Mouse (Mus musculus) Patski (cell line): Measurements from ENCODE around the gene Prune1. TPM values are rescaled to one million over a fixed set of nuclear protein-coding genes. Genes with fewer than 3 reads are reported as not detected.

ENCODE experiments used
- ATAC-seq: fragments of 100-300 bp; one replicate; pipeline ENCODE4 v1.8.0; 2021
- CTCF ChIA-PET: fragments of 350-600 bp; sonication (Branson Sonifier 250); formaldehyde crosslinking; loops from one replicate; lab custom pipeline; 2022; ENCODE audit warnings: inconsistent platforms; lab: Charles Lee
- POLR2A ChIA-PET: fragments of 350-600 bp; sonication (Branson Sonifier 250); formaldehyde crosslinking; loops from one replicate; lab custom pipeline; 2022; ENCODE audit warnings: antibody characterized with exemption, inconsistent platforms; lab: Charles Lee
- DNase-seq: peaks from one replicate; pipeline ENCODE4 v3.0.0-alpha.2; 2011; ENCODE audit warnings: low read depth, low spot score
- H3K27me3 ChIP-seq: fragments of 371-371 bp; one replicate; pipeline ENCODE4 v1.5.1; 2021
- CTCF ChIP-seq: fragments of 100-300 bp; IDR thresholded peaks from one replicate; pipeline ENCODE4 v1.5.1; 2021
- in situ Hi-C: fragments of 300-500 bp; cut with MboI; formaldehyde crosslinking; loops from 3 replicates; pipeline ENCODE4 v1.11.1; 2018; ENCODE audit warnings: low pct_unique_long_range_greater_than_20kb, mixed read lengths
- polyA plus RNA-seq: library from polyadenylated mRNA; unstranded; gene quantifications from one replicate; pipeline ENCODE4 v1.2.3, GENCODE M21; 2021

Gene Prune1
- polyA plus RNA-seq, 1 experiment from 2014 or later = 42.2 TPM

GRCm38 (mm10) chr3:95270766-95271364 lies 11.0 kb downstream of the Prune1 start:
- no peaks in the 10 kb centered on the region for H3K27me3 ChIP-seq
- in situ Hi-C loops = no loop called here
- ChIA-PET POLR2A (no interaction called here), CTCF (interaction anchor here (1.3 to 2.0 kb wide), 3 partner anchors 14 to 53 kb away, joined by 3 to 4 read pairs (median 3); partner anchors contain the start of genes Bnipl and Gabpb2)
- DNase-seq = no peak
- TF ChIP-seq CTCF = no peak
- no peak for ATAC-seq

- no peak for DNase-seq
- ChIA-PET CTCF (interaction anchor here (1.3 to 1.4 kb wide), 2 partner anchors 8 to 52 kb away, joined by 3 read pairs; partner anchors contain the start of gene Gabpb2), POLR2A (no interaction called here)
- in situ Hi-C loops = loop anchor here (5.0 kb wide), 1 partner anchor 127 kb away; the partner anchor contains the start of gene Tnfaip8l2
- no peaks in the 10 kb centered on the region for H3K27me3 ChIP-seq
- ATAC-seq = no peak
- no peak for TF ChIP-seq CTCF
Observed at GRCm38 (mm10) chr3:95269789-95270188, 12.1 kb downstream of the Prune1 start.

GRCm38 (mm10) chr3:95267855-95268254 lies 14.0 kb downstream of the Prune1 start:
- CTCF ChIA-PET = interaction anchor here (1.4 kb wide), 1 partner anchor 29 kb away, joined by 3 read pairs; no protein-coding TSS in a partner anchor
- POLR2A ChIA-PET = no interaction called here
- TF ChIP-seq CTCF = no peak
- H3K27me3 ChIP-seq = no peaks in the 10 kb centered on the region
- ATAC-seq = no peak
- in situ Hi-C loops = loop anchor here (5.0 kb wide), 1 partner anchor 126 kb away; the partner anchor contains the start of gene Tnfaip8l2
- peak; percentile 61 for DNase-seq

- DNase-seq (no peak), ATAC-seq (no peak)
- no peak for TF ChIP-seq CTCF
- ChIA-PET CTCF (interaction anchor here (1.0 to 2.0 kb wide), 4 partner anchors 10 to 53 kb away, joined by 3 to 10 read pairs (median 5); no protein-coding TSS in a partner anchor), POLR2A (interaction anchor here (0.6 to 1.6 kb wide), 4 partner anchors 9 to 38 kb away, joined by 3 to 7 read pairs (median 4); partner anchors contain the start of gene Mindy1)
- in situ Hi-C loops = loop anchor here (5.0 kb wide), 1 partner anchor 124 kb away; the partner anchor contains the start of gene Tnfaip8l2
- no peaks in the 10 kb centered on the region for H3K27me3 ChIP-seq
Observed at GRCm38 (mm10) chr3:95266052-95266451, 15.8 kb downstream of the Prune1 start.

- in situ Hi-C loops = loop anchor here (5.0 kb wide), 1 partner anchor 122 kb away; the partner anchor contains the start of gene Tnfaip8l2
- no peak for TF ChIP-seq CTCF
- no peak for DNase-seq
- H3K27me3 ChIP-seq = no peaks in the 10 kb centered on the region
- POLR2A ChIA-PET = interaction anchor here (0.5 to 1.4 kb wide), 4 partner anchors 10 to 168 kb away, joined by 3 to 4 read pairs (median 4); partner anchors contain the start of gene Mindy1
- CTCF ChIA-PET = interaction anchor here (1.4 to 2.3 kb wide), 3 partner anchors 10 to 41 kb away, joined by 3 to 13 read pairs (median 6); no protein-coding TSS in a partner anchor
- no peak for ATAC-seq
Observed at GRCm38 (mm10) chr3:95264724-95265123, 17.2 kb downstream of the Prune1 start.

GRCm38 (mm10) chr3:95263089-95263739 lies 18.7 kb downstream of the Prune1 start:
- ChIA-PET POLR2A (interaction anchor here (0.7 to 1.4 kb wide), 2 partner anchors 18 to 36 kb away, joined by 4 to 5 read pairs; partner anchors contain the start of gene Mindy1), CTCF (interaction anchor here (0.6 to 2.3 kb wide), 12 partner anchors 10 to 123 kb away, joined by 3 to 13 read pairs (median 4); partner anchors contain the start of gene Sema6c)
- H3K27me3 ChIP-seq = no peaks in the 10 kb centered on the region
- ATAC-seq (peak; percentile 36), DNase-seq (no peak)
- in situ Hi-C loops = no loop called here
- peak; percentile 86 for TF ChIP-seq CTCF

GRCm38 (mm10) chr3:95261975-95262374 lies 19.9 kb downstream of the Prune1 start:
- no peak for TF ChIP-seq CTCF

GRCm38 (mm10) chr3:95256931-95257330 lies 24.9 kb downstream of the Prune1 start:
- no peak for ATAC-seq
- in situ Hi-C loops = no loop called here
- no peak for TF ChIP-seq CTCF
- no peaks in the 10 kb centered on the region for H3K27me3 ChIP-seq
- ChIA-PET POLR2A (no interaction called here), CTCF (interaction anchor here (0.6 to 2.0 kb wide), 4 partner anchors 9 to 586 kb away, joined by 3 to 7 read pairs (median 4); partner anchors contain the start of gene Mllt11)
- DNase-seq = no peak

More at GRCm38 (mm10) chr3:95261975-95262374, 19.9 kb downstream of the Prune1 start:
- CTCF ChIA-PET = interaction anchor here (1.0 to 2.2 kb wide), 2 partner anchors 29 to 122 kb away, joined by 3 to 6 read pairs; no protein-coding TSS in a partner anchor
- no peaks in the 10 kb centered on the region for H3K27me3 ChIP-seq
- POLR2A ChIA-PET = interaction anchor here (0.7 kb wide), 1 partner anchor 35 kb away, joined by 5 read pairs; no protein-coding TSS in a partner anchor
- in situ Hi-C loops = no loop called here
- ATAC-seq (no peak), DNase-seq (peak; percentile 13)

- ATAC-seq (no peak), DNase-seq (no peak)
- ChIA-PET POLR2A (interaction anchor here (0.9 to 1.0 kb wide), 2 partner anchors 9 to 18 kb away, joined by 4 to 5 read pairs; no protein-coding TSS in a partner anchor), CTCF (interaction anchor here (1.0 to 1.5 kb wide), 5 partner anchors 10 to 26 kb away, joined by 3 to 5 read pairs (median 3); partner anchors contain the start of gene Gm128)
- in situ Hi-C loops = no loop called here
- no peaks in the 10 kb centered on the region for H3K27me3 ChIP-seq
- TF ChIP-seq CTCF = no peak
Observed at GRCm38 (mm10) chr3:95250783-95251424, 31.0 kb downstream of the Prune1 start, which contains the start of gene Bnipl. Gene Bnipl (minus strand): TSS chr3:95251193.
